8 mouse cellular contexts compared by ENCODE assay signal in genomic region chr7:19507612-19507981, GRCm38 (mm10). TPM values are rescaled to one million over a fixed set of nuclear protein-coding genes. Genes with fewer than 3 reads are reported as not detected.
DNase-seq lines count a peak whose midpoint lies in the region; ATAC-seq and TF ChIP-seq lines count a peak whose summit lies in the region.

No protein-coding gene starts in this region.

- no peaks in the 10 kb centered on the region for H3K36me3 ChIP-seq in heart, adult 2 months (ENCODE audit: control insufficient read depth, insufficient read depth, low read length)
- H3K36me3 ChIP-seq in C2C12 (ENCODE audit: control insufficient read depth, insufficient read depth) = no peaks in the 10 kb centered on the region
- H3K36me3 ChIP-seq in forebrain, embryonic 14.5 days (ENCODE audit: control insufficient read depth, insufficient read depth, low read length) = no peaks in the 10 kb centered on the region
- H3K36me3 ChIP-seq in liver, embryonic 15.5 days (replicated peaks) = no peaks in the 10 kb centered on the region

- TF ChIP-seq POLR2A in heart, adult 2 months (IDR thresholded peaks at IDR 0.05; ENCODE audit: insufficient read depth, low read depth, low read length) = no peak

- no peaks in the 10 kb centered on the region for H3K9me3 ChIP-seq in forebrain, embryonic 14.5 days (replicated peaks; ENCODE audit: control insufficient read depth, low read length)
- H3K9me3 ChIP-seq in liver, embryonic 15.5 days (replicated peaks) = no peaks in the 10 kb centered on the region

- WGBS in heart, adult 2 months = 8% methylated on average over 18 of the region's 18 CpGs
- WGBS in forebrain, embryonic 14.5 days = 4% methylated on average over 18 of the region's 18 CpGs
- WGBS in liver, embryonic 15.5 days (ENCODE audit: insufficient replicate concordance) = 2% methylated on average over 18 of the region's 18 CpGs

- H3K79me3 ChIP-seq in C2C12 (ENCODE audit: low read depth) = no peaks in the 10 kb centered on the region

- no peaks in the 10 kb centered on the region for H3K79me2 ChIP-seq in heart, adult 2 months (replicated peaks; ENCODE audit: control insufficient read depth, insufficient read depth, low read length)
- peaks cover 11% of the 10 kb centered on the region for H3K79me2 ChIP-seq in C2C12 (ENCODE audit: control insufficient read depth, insufficient read depth)

- no peak for TF ChIP-seq CTCF in heart, adult 2 months (IDR thresholded peaks at IDR 0.05)
- TF ChIP-seq CTCF in C2C12 (IDR thresholded peaks at IDR 0.05; ENCODE audit: control insufficient read depth, insufficient read depth, insufficient read length) = no peak

- peak overlapping the region; percentile 76 for H3ac ChIP-seq in C2C12 (ENCODE audit: control insufficient read depth, insufficient read length, low read depth)

- peak overlapping the region; percentile 82 for H3K27ac ChIP-seq in heart, adult 2 months
- H3K27ac ChIP-seq in forebrain, embryonic 14.5 days (ENCODE audit: low read depth, low read length) = 0 out of 2 replicates have a peak overlapping the region, but pooled peaks have one; percentile 27
- H3K27ac ChIP-seq in liver, embryonic 15.5 days (replicated peaks) = peak overlapping the region; percentile 88; the same call in 1 of the 2 replicates

- H3K27me3 ChIP-seq in heart, adult 2 months (ENCODE audit: control insufficient read depth, insufficient read depth, low read length) = no peaks in the 10 kb centered on the region
- no peaks in the 10 kb centered on the region for H3K27me3 ChIP-seq in C2C12 (ENCODE audit: control insufficient read depth, insufficient read depth, insufficient read length)
- no peaks in the 10 kb centered on the region for H3K27me3 ChIP-seq in forebrain, embryonic 14.5 days (replicated peaks; ENCODE audit: control insufficient read depth, insufficient read depth, low read length)
- 0 out of 2 replicates have a peak, but pooled peaks cover 8% of the 10 kb centered on the region for H3K27me3 ChIP-seq in liver, embryonic 15.5 days

- intact Hi-C loops in heart, adult 2 months (cut with DNase I) = no loop called here

- H3K4me2 ChIP-seq in forebrain, embryonic 14.5 days (ENCODE audit: low read length) = peak overlapping the region; percentile 93
- H3K4me2 ChIP-seq in liver, embryonic 15.5 days = peak overlapping the region; percentile 93

- H3K4me1 ChIP-seq in heart, adult 2 months (ENCODE audit: control insufficient read depth, insufficient read depth, low read length) = peaks cover 6% of the 10 kb centered on the region
- peaks cover 10% of the 10 kb centered on the region for H3K4me1 ChIP-seq in forebrain, embryonic 14.5 days (ENCODE audit: control insufficient read depth, insufficient read depth, low read length)
- peaks cover 39% of the 10 kb centered on the region for H3K4me1 ChIP-seq in liver, embryonic 15.5 days (replicated peaks)

- H3K4me3 ChIP-seq in heart, adult 2 months = peak overlapping the region; percentile 100
- peak overlapping the region; percentile 72 for H3K4me3 ChIP-seq in C2C12 (ENCODE audit: insufficient read depth, poor library complexity, severe bottlenecking)
- H3K4me3 ChIP-seq in forebrain, embryonic 14.5 days (ENCODE audit: low read depth, low read length) = peak overlapping the region; percentile 83
- H3K4me3 ChIP-seq in liver, embryonic 15.5 days (replicated peaks) = peak overlapping the region; percentile 93

- peak; percentile 0; the same call in 1 of the 2 replicates for ATAC-seq in forebrain, embryonic 14.5 days
- no peak for ATAC-seq in liver, embryonic 15.5 days (ENCODE audit: insufficient read depth)
- ATAC-seq in inflammation-experienced regulatory T-cells, adult 6 months = no peak
- ATAC-seq in monocyte, adult 5-6 weeks (replicated peaks; ENCODE audit: insufficient number of reproducible peaks, low FRiP score, low TSS enrichment, poor library complexity, severe bottlenecking) = no peak

- H3K9ac ChIP-seq in heart, adult 2 months (ENCODE audit: low read depth, low read length) = peak overlapping the region; percentile 61; the same call in 1 of the 2 replicates
- H3K9ac ChIP-seq in forebrain, embryonic 14.5 days (ENCODE audit: low read length) = peak overlapping the region; percentile 84
- H3K9ac ChIP-seq in liver, embryonic 15.5 days = peak overlapping the region; percentile 78

- no peak for TF ChIP-seq EP300 in heart, adult 2 months (IDR thresholded peaks at IDR 0.05; ENCODE audit: insufficient read depth, low read depth, low read length)

- DNase-seq in heart, adult 2 months = no peak
- DNase-seq in heart, adult 11 months = no peak
- DNase-seq in forebrain, embryonic 14.5 days (ENCODE audit: low spot score) = no peak
- DNase-seq in layer of hippocampus, adult 8-10 months (ENCODE audit: low spot score in 2 of 2) = no peak

TF ChIP-seq in C2C12, 6 proteins besides CTCF, POLR2A, EP300 and RAD21:
- TF ChIP-seq MYOG (IDR thresholded peaks at IDR 0.05; ENCODE audit: control insufficient read depth, extremely low read depth, insufficient read length) (no peak), FOSL1 (IDR thresholded peaks at IDR 0.05; ENCODE audit: insufficient read depth, low read length, poor library complexity, severe bottlenecking) (no peak), MAX (IDR thresholded peaks at IDR 0.05) (no peak), USF1 (IDR thresholded peaks at IDR 0.05; ENCODE audit: low read depth) (no peak), MYOD1 (IDR thresholded peaks at IDR 0.05; ENCODE audit: control insufficient read depth, insufficient read length, low read depth) (no peak), CEBPB (IDR thresholded peaks at IDR 0.05; ENCODE audit: low read depth) (no peak)

RNA-seq across cellular contexts. Expression of gene Bloc1s3, which starts 0.6 kb away (rescaled TPM):
- 1 to 10 TPM; 2.2 to 2.5 TPM for total RNA-seq in heart, adult 2 months (2021)
- 3.9 and 5.4 TPM in 2 replicates for polyA plus RNA-seq in heart, adult 2 months (2012; rRNA removed)
- polyA plus RNA-seq in C2C12 (2012; fragmentation: generic; extraction: Trizol) = 4.8 TPM
- 2.1 and 2.3 TPM in 2 replicates for polyA plus RNA-seq in forebrain, embryonic 14.5 days (2014; fragmentation: Nextera tagmentation; extraction: Ambion mirVana)
- polyA plus RNA-seq in liver, embryonic 15.5 days (2015; fragmentation: Nextera tagmentation; extraction: Ambion mirVana) = 0.79 and 1.1 TPM in 2 replicates
- polyA plus RNA-seq in inflammation-experienced regulatory T-cells, adult 6 months (2017; shearing (Covaris generic)) = under 1 TPM; 0.63 to 0.99 (median 0.65) TPM
- 1 to 10 TPM; 4.7 to 6.7 (median 5.9) TPM for total RNA-seq in layer of hippocampus, adult 8-10 months (2022)
- 3.5 to 4.4 TPM (median 4.0 TPM) in 3 replicates for total RNA-seq in monocyte, adult 5-6 weeks (2017)

RNA-seq across cellular contexts. Expression of gene Trappc6a, which starts 0.6 kb away (rescaled TPM):
- total RNA-seq in heart, adult 2 months (2021) = 10 to 100 TPM; 32.2 to 33.5 TPM
- 32.9 and 45.0 TPM in 2 replicates for polyA plus RNA-seq in heart, adult 2 months (2012; rRNA removed)
- polyA plus RNA-seq in C2C12 (2012; fragmentation: generic; extraction: Trizol) = 23.2 TPM
- polyA plus RNA-seq in forebrain, embryonic 14.5 days (2014; fragmentation: Nextera tagmentation; extraction: Ambion mirVana) = 34.2 and 42.5 TPM in 2 replicates
- 41.2 and 42.0 TPM in 2 replicates for polyA plus RNA-seq in liver, embryonic 15.5 days (2015; fragmentation: Nextera tagmentation; extraction: Ambion mirVana)
- 10 to 100 TPM; 24.6 to 47.8 (median 43.3) TPM for polyA plus RNA-seq in inflammation-experienced regulatory T-cells, adult 6 months (2017; shearing (Covaris generic))
- 10 to 100 TPM; 17.1 to 25.2 (median 21.6) TPM for total RNA-seq in layer of hippocampus, adult 8-10 months (2022)
- total RNA-seq in monocyte, adult 5-6 weeks (2017) = 19.9 to 35.2 TPM (median 23.4 TPM) in 3 replicates

RNA-seq across cellular contexts. Expression of gene Nkpd1, which starts 10.0 kb away (rescaled TPM):
- total RNA-seq in heart, adult 2 months (2021) = not detected
- 0.06 TPM in 1 of 2 replicates, not detected in the other for polyA plus RNA-seq in heart, adult 2 months (2012; rRNA removed)
- 0.11 TPM for polyA plus RNA-seq in C2C12 (2012; fragmentation: generic; extraction: Trizol)
- polyA plus RNA-seq in forebrain, embryonic 14.5 days (2014; fragmentation: Nextera tagmentation; extraction: Ambion mirVana) = 0.36 and 0.57 TPM in 2 replicates
- polyA plus RNA-seq in liver, embryonic 15.5 days (2015; fragmentation: Nextera tagmentation; extraction: Ambion mirVana) = not detected in 2 replicates
- not detected for polyA plus RNA-seq in inflammation-experienced regulatory T-cells, adult 6 months (2017; shearing (Covaris generic))
- under 1 TPM; 0.39 to 0.86 (median 0.77) TPM for total RNA-seq in layer of hippocampus, adult 8-10 months (2022)
- not detected in 3 replicates for total RNA-seq in monocyte, adult 5-6 weeks (2017)

RNA-seq across cellular contexts. Expression of gene Exoc3l2, which starts 44.5 kb away (rescaled TPM):
- total RNA-seq in heart, adult 2 months (2021) = 1 to 10 TPM in 1 of 2 experiments, under 1 TPM in 1; 0.80 to 1.2 TPM
- polyA plus RNA-seq in heart, adult 2 months (2012; rRNA removed) = 1.5 and 1.7 TPM in 2 replicates
- polyA plus RNA-seq in C2C12 (2012; fragmentation: generic; extraction: Trizol) = 0.01 TPM
- polyA plus RNA-seq in forebrain, embryonic 14.5 days (2014; fragmentation: Nextera tagmentation; extraction: Ambion mirVana) = 0.16 and 0.25 TPM in 2 replicates
- 0.85 and 1.2 TPM in 2 replicates for polyA plus RNA-seq in liver, embryonic 15.5 days (2015; fragmentation: Nextera tagmentation; extraction: Ambion mirVana)
- polyA plus RNA-seq in inflammation-experienced regulatory T-cells, adult 6 months (2017; shearing (Covaris generic)) = not detected
- total RNA-seq in layer of hippocampus, adult 8-10 months (2022) = under 1 TPM; 0.08 to 0.41 (median 0.38) TPM
- total RNA-seq in monocyte, adult 5-6 weeks (2017) = 0.11 to 1.4 TPM (median 0.49 TPM) in 3 replicates

RNA-seq across cellular contexts. Expression of gene Mark4, which starts 49.0 kb away (rescaled TPM):
- 10 to 100 TPM; 22.4 to 27.2 TPM for total RNA-seq in heart, adult 2 months (2021)
- 11.1 and 11.8 TPM in 2 replicates for polyA plus RNA-seq in heart, adult 2 months (2012; rRNA removed)
- polyA plus RNA-seq in C2C12 (2012; fragmentation: generic; extraction: Trizol) = 12.9 TPM
- polyA plus RNA-seq in forebrain, embryonic 14.5 days (2014; fragmentation: Nextera tagmentation; extraction: Ambion mirVana) = 9.2 and 13.0 TPM in 2 replicates
- 1.2 and 1.6 TPM in 2 replicates for polyA plus RNA-seq in liver, embryonic 15.5 days (2015; fragmentation: Nextera tagmentation; extraction: Ambion mirVana)
- 1 to 10 TPM in 1 of 3 experiments, under 1 TPM in 2; 0.87 to 1.3 (median 0.89) TPM for polyA plus RNA-seq in inflammation-experienced regulatory T-cells, adult 6 months (2017; shearing (Covaris generic))
- total RNA-seq in layer of hippocampus, adult 8-10 months (2022) = 100 to 1,000 TPM in 1 of 4 experiments, 10 to 100 TPM in 3; 87.6 to 103 (median 95.0) TPM
- total RNA-seq in monocyte, adult 5-6 weeks (2017) = 9.0 to 21.1 TPM (median 9.6 TPM) in 3 replicates

Comparison
In these comparisons a context has a peak if more than half of its experiments do, and no peak if none do; other contexts are left out.
1. H3K27ac ChIP-seq: peak in every context shown above with its lines; median percentile 88 in liver, embryonic 15.5 days; 82 in heart, adult 2 months; 27 in forebrain, embryonic 14.5 days.